Mouse (Mus musculus) gonadal fat pad, adult 2 months (tissue): ENCODE results near the gene Tas2r119. TPM values are rescaled to one million over a fixed set of nuclear protein-coding genes. Genes with fewer than 3 reads are reported as not detected.

Experiments used
- DNase-seq: peaks from one replicate; pipeline ENCODE4 v3.0.0-alpha.2; 2012; ENCODE audit warnings: low read depth
- polyA plus RNA-seq: library from polyadenylated mRNA; depleted of rRNA; stranded (reverse); fragments of >200 nt; gene quantifications from 2 replicates; pipeline ENCODE4 v1.2.3, GENCODE M21; 2012; rRNA removed

Tas2r119 gene
- polyA plus RNA-seq, 1 experiment = not detected

GRCm38 (mm10) chr15:32225394-32225793 is 48.3 kb downstream of the Tas2r119 start:
- DNase-seq = no peak

GRCm38 (mm10) chr15:32226381-32226780 is 49.3 kb downstream of the Tas2r119 start:
- no peak for DNase-seq

- no peak for DNase-seq
Observed at GRCm38 (mm10) chr15:32226888-32227395, 49.9 kb downstream of the Tas2r119 start.

Other genes starting within 250 kb of the Tas2r119 start
- 7.8 and 14.2 TPM in 2 replicates for gene Sema5a, start 67.5 kb downstream of the Tas2r119 start, polyA plus RNA-seq